Mouse (Mus musculus): Measurements from ENCODE around the gene Atg2b.

Gene Atg2b

GRCm38 (mm10) chr12:105683933-105684901, 794 bp downstream of the Atg2b start, which contains the start of gene Gskip:
Gene Gskip (plus strand): TSS chr12:105684829.
- peak; percentile 20 to 35 for DNase-seq (ENCODE audit: low spot score in 2 of 2)

GRCm38 (mm10) chr12:105678762-105679161, 6.2 kb downstream of the Atg2b start:
- no peak for DNase-seq (ENCODE audit: low spot score in 2 of 2)

- DNase-seq (ENCODE audit: low spot score in 2 of 2), result no peak
Measured at GRCm38 (mm10) chr12:105678211-105678610, 6.8 kb downstream of the Atg2b start.

DNA sequence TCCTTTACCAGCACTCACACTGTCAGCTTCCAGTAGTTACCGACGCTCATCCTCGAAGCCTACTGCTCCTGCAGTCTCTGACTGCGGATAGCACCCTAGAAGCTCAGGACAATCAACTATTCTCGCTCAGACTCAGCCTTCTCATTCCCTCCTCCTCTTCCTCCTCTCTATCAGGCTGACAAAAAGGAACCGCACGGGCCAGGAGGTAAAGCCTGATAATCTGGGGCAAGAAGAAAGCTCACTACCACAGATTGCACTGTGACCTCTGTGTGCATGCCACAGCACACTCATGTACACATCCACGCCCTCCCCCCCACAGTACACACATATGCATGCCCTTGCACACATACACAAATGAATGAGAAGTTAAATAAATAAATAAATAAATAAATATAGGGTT, 8.7 kb downstream of the Atg2b start:
- DNase-seq (ENCODE audit: low spot score in 2 of 2), result no peak

DNA sequence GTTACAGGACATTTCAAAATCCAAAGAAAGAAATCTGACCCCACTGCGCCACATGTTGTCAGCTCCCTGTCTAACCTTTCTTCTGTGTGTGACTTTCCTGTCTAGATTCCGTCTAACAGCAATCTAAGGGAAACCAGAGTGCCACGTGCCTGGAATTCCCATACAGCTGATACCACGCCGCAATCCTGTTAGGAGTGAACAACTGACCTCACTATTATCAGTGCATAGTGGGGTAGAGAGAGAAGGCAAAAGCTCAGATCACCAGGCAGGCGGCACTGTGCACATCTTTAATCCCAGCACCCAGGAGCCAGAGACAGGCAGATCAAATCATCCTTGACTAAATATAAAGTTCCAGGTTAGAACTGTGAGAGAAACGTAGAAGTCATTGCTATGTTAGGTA, 29.2 kb downstream of the Atg2b start:
- DNase-seq (ENCODE audit: low spot score in 2 of 2), result no peak

DNA sequence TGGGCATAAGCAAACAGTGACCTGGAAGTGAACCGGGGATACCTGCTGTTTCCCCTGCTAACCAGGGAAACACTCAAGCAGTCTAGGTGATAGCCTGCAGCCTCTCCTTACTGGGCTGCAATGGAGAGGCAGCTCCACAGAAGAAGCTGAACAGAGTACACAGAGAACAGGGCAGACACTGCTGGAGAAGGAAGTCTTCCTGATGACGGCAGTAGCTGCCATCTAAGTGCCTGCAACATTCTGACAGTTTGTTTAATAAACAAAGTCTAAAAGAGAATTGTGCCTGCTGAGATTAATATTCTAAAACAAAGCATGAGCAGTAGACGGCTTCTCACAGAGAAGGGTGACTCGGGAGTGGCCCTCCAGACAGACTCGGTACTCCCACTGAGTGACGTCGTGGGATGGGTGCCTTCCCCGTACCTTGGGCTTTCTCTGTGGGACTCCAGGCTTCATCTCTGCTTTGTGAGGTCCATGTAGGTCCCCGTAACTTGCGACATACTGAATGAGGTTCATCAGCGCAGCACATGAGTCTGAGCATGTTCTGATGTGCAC, 42.2 kb downstream of the Atg2b start:
- no peak for DNase-seq (ENCODE audit: low spot score in 2 of 2)

DNA sequence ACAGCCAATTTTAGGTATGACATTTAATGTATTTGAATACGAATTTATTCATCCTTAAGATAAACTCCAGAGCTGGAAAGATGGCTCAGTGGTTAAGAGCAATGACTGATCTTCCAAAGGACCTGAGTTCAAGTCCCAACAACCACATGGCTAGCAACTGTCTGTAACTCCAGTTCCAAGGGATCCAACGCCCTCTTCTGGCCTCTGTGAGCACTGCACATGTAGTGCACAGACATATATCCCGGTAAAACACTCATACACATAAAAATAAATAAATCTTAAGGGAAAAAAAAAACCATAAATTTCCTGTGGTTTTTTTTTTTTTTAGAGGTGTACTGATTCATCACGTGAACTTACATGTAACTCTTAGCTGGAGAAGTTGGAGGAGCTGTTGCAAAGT, 47.5 kb downstream of the Atg2b start:
- DNase-seq (ENCODE audit: low spot score in 2 of 2), result no peak

- DNase-seq (ENCODE audit: low spot score in 2 of 2), result no peak
Measured at GRCm38 (mm10) chr12:105636551-105636950, 48.5 kb downstream of the Atg2b start.

GRCm38 (mm10) chr12:105634374-105635067, 50.5 kb downstream of the Atg2b start:
- no peak for DNase-seq (ENCODE audit: low spot score in 2 of 2)

DNA sequence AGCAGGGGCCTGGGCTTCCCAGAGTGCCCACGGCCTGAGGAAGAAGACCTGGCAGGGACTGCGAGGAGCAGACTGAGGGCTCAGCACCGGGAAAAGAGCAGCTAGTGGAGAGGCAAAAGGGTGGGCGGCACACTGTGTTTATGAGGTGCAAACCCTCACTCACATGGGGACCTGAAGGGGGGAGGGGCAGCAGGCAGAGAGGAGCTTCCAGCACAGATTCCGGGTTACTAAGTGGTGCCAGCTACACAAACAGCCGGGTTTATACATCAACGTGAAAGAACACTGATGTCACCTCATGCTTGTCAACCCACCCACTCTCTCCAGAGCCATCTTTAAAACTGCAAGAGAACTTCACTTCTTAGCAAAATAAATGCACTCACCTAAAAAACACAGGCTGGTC, 59.2 kb downstream of the Atg2b start:
- no peak for DNase-seq (ENCODE audit: low spot score in 2 of 2)

DNA sequence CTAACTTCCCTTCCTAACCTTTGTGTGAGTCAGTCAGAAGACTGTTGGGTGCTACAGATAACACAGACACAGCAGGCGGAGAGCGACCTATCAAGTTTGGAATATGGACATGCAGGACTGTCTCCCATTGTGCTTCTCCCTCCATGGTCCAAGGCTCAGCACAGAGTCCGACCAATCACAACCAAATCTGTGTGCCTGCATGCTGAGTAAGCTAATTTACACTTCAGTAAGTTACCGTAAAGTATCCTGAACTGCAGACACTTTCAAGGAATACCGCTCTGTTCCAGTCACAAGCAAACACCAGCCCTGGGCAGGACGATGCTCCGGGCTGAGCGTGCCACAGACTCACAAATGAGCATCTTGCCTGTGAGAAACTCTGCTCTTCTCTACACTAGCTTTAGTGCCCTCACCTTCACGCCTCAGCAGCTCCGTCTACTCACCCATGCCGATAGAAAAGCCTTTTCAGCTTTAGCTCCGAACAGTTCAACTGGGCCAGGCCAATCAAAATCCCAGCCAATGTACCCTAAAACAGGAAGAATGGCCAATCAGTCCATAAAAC, 62.0 kb downstream of the Atg2b start:
- DNase-seq (ENCODE audit: low spot score in 2 of 2), result no peak

- DNase-seq (ENCODE audit: low spot score in 2 of 2), result no peak
Measured at GRCm38 (mm10) chr12:105622048-105622447, 63.0 kb downstream of the Atg2b start.

DNA sequence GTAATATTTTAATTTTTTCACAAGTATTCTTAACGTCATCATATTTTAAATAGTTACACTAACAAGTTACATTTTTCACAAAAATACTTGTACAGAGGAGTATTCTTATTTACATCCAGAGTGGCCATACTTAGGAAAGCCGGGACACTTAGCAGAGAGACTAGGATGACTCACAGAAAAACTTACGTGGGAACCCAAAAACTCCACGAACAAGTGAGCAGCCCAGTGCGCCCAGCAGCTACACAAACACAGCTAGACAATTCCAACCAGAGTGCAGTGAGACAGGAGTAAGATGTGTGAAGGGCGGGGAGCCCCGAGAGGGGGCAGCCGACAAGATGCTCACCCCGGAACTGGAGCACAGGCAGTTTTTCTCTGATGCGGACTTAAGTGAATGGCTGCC, 71.5 kb downstream of the Atg2b start:
- DNase-seq (ENCODE audit: low spot score in 2 of 2), result no peak

DNA sequence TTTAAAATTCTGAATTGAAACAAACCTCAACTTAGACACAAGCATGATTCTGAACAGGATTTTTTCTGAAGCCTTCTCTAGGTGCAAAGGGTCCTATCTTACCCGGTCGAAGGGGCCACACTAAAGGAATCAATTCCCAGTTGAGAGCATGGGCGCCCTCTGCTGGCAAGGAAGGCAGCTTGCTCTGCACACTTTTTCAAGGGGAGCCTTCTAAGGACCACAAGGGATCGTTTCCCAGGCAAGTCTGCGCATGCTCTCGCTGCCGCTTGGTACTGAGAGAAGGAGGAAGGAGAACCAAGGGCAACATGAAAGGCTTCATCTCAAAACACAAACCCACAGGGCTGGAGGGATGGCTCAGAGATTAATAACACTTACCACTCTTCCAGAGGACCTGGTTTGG, 73.3 kb downstream of the Atg2b start:
- peak; percentile 37 to 71 for DNase-seq (ENCODE audit: low spot score in 2 of 2)

DNA sequence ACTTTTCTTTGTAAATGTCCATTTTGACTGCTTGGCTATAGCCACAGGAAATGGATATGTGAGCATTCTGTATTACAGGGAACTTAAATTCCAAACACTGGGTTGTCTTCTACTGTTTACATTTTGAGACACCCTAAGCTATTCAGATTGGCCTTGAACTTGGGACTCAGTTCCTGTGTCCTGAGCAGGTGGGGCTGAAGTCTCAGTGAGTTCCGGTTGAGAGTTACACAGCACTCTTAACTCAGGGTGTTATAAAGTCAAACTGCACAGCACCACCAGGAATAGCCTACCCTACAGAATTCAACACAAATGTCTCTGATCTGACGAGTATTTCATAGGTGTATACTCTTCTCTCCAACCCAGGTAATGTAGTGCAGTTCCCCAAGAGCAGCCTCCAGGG, 74.0 kb downstream of the Atg2b start:
- DNase-seq (ENCODE audit: low spot score in 2 of 2), result no peak

GRCm38 (mm10) chr12:105606881-105607280, 78.1 kb downstream of the Atg2b start:
- DNase-seq (ENCODE audit: low spot score in 2 of 2), result no peak

GRCm38 (mm10) chr12:105605212-105605611, 79.8 kb downstream of the Atg2b start:
- DNase-seq (ENCODE audit: low spot score in 2 of 2), result no peak

DNA sequence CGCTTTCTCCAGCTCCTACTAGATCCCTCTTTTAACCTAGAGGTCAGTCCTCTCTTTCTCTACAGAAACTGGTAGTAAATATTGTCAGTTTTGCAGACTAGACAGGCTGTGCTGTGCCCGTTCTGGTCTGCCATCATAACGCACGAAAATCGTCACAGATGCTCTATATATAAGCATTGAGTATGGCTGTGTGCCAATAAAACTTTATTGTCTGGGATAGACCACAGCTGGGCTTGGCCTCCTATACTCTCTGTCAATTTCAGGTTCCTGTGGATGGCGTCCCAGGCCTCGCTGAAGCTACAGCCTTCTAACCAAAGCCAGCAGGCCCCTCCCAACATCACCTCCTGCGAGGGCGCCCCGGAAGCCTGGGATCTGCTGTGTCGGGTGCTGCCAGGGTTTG, 81.1 kb downstream of the Atg2b start:
- no peak for DNase-seq (ENCODE audit: low spot score in 2 of 2)

GRCm38 (mm10) chr12:105602581-105603210, 82.3 kb downstream of the Atg2b start, which contains the start of gene Bdkrb1:
Gene Bdkrb1 (plus strand): TSS chr12:105603085.
- DNase-seq (ENCODE audit: low spot score in 2 of 2), result no peak

DNA sequence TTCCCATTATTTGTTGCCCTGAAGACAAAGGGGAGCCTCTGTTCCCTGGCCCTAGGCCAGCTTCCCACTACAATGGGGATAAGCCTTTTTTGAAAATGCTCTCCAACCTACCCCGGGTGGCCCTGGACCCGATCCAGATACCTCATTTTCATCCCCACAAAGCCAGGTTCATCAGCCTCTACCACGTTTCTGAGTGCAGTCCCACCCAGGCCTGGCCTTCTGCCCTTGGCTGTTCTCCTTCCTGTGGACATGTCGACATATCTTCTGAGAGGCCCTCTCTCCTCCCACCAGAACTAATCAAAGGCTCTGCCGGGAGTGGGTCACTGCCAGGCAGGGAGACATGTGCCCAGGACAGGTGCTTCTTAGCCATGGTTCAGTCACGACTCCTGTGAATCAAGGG, 83.4 kb downstream of the Atg2b start:
- DNase-seq (ENCODE audit: low spot score in 2 of 2), result no peak

GRCm38 (mm10) chr12:105599098-105599497, 85.9 kb downstream of the Atg2b start:
- DNase-seq (ENCODE audit: low spot score in 2 of 2), result no peak

DNA sequence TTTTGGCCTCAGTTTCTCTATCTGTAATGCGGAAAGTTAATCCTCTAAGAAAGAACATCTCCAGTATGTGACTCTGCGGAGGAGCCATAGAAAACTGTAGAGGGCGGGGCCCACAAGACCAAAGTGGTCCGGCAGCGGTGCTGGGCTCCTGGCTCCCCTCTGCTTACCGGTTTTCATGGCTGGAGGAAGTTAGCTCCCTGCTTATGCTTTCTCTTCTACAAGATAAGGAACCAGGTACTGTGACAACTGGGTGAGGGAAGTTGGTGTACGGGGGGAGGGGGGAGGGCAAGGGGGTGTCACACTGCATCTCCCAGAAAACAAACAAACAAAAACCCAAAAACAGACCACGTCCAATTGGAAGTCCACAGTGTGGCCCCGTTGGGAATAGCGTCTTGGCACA, 86.5 kb downstream of the Atg2b start:
- DNase-seq (ENCODE audit: low spot score in 2 of 2), result no peak
